Mouse (Mus musculus) heart, adult 2 months (tissue): ENCODE results near the gene Gpc5.

Experiments used
- CTCF ChIP-seq: fragments of 200-600 bp; IDR thresholded peaks from 2 replicates; pipeline ENCODE4 v1.8.1; 2022; ENCODE audit warnings: antibody characterized with exemption, mild to moderate bottlenecking, moderate library complexity
- EP300 ChIP-seq: fragments of 200-500 bp; IDR thresholded peaks from 2 replicates; pipeline ENCODE4 v1.6.1; 2011; ENCODE audit warnings: low read depth, low read length, control low read depth; ENCODE audit not compliant: insufficient read depth

DNA sequence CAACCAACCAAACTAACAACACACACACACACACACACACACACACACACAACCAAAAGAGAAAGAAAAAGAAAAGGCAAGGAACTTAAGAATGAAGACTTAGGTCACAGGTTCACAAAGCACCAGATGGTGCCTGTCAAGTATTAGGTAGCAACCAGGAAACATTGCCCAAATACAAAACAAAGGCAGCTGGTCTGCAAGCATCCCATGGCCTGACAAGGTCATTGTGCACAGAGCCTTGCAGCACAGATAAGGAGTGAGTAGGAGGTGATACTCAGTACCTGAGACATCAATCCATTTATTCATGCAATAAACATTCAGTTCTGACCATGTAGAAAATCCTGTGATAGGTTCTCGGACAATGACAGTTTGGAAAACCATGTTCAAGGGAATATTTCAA lies 884.0 kb downstream of the Gpc5 start:
- TF ChIP-seq EP300: no peak
- TF ChIP-seq CTCF: no peak
